Mouse (Mus musculus): ENCODE results near the gene Ahcyl1. TPM values are rescaled to one million over a fixed set of nuclear protein-coding genes. Genes with fewer than 3 reads are reported as not detected.
"Not testable (repeated sequence)": the region's sequence is repeated elsewhere in the genome, so short reads cannot be mapped to it uniquely, and the experiment has no call there.

Gene Ahcyl1
- polyA plus RNA-seq, 1 experiment from 2014 or later: 79.2 TPM

DNA sequence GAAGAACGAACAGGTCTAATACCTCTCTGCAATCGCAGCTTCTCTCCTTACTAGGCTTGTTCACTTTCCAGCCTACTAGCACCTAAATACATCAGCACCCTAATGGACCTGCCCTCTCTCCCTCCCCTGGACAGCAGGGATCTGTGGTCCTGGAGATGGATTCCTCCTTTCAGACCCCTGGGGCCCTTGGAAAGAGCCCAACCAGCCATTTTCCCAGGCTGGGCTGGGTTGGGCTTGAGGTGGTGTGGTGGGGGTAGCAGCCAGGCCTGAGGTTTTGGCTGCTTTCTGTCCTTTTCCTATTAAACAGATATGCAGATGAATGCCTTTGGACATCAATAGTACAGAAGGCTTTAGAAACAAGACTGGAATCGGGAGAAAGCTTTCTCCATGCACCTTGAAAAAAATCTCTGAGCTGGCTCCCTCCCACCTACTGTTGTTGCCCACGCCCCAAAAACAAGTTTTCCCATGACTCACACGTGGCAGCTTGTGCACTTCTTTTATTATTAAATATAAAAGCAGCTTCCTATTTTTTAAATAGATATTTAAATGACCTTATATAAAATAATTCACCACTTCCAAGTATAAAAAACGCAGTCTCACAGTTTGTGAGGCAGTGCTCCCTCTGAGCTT is 44.3 kb upstream of the Ahcyl1 start:
- no peak overlapping the region for H3K4me3 ChIP-seq (replicated peaks; ENCODE audit: low read depth, low read length)
- no peaks in the 10 kb centered on the region for H3K27me3 ChIP-seq (ENCODE audit: insufficient read depth, low read length)
- ATAC-seq (replicated peaks; ENCODE audit: low FRiP score, low read depth) (peak; percentile 89), DNase-seq (ENCODE audit: low spot score) (peak; percentile 93)
- 10% methylated on average over 6 of the region's 6 CpGs for WGBS
- 0 out of 2 replicates have a peak overlapping the region, but pooled peaks have one; percentile 10 for H3K4me2 ChIP-seq (ENCODE audit: low read length)
- H3K27ac ChIP-seq: peak overlapping the region; percentile 68
- no peaks in the 10 kb centered on the region for H3K9me3 ChIP-seq (replicated peaks; ENCODE audit: low read length)
- H3K36me3 ChIP-seq (ENCODE audit: insufficient read depth, low read length): no peaks in the 10 kb centered on the region
- H3K4me1 ChIP-seq (replicated peaks; ENCODE audit: insufficient read depth, low read length): peaks cover 41% of the 10 kb centered on the region
- no peak overlapping the region for H3K9ac ChIP-seq (ENCODE audit: low read depth, low read length)
- 0 out of 2 replicates have a peak, but pooled peaks have one; percentile 8 for TF ChIP-seq CTCF (IDR thresholded peaks at IDR 0.05; ENCODE audit: low read depth)

DNA sequence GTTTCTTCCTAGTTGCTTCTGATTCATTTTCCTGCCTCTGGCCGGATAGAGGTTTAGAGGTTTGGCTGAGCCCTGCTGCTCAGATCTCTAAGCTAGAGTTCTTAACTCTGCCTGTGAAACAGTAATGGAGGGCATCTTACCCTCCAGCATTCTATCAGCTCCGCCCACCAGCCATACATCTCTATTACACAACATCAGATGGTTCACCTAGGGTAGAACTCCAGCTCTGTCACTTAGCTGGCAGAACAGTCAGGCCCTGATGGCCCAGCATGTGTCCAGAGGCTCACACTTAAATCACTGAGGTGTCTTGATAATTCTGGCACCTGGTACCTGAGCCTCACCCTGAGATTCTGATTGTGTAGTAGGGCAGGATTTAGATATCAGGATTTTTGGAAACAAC is 43.6 kb upstream of the Ahcyl1 start:
- ATAC-seq (replicated peaks; ENCODE audit: low FRiP score, low read depth) (no peak), DNase-seq (ENCODE audit: low spot score) (no peak)
- 69% methylated on average over 2 of the region's 2 CpGs for WGBS
- no peak for TF ChIP-seq CTCF (IDR thresholded peaks at IDR 0.05; ENCODE audit: low read depth)
- H3K27me3 ChIP-seq (ENCODE audit: insufficient read depth, low read length): no peaks in the 10 kb centered on the region
- H3K36me3 ChIP-seq (ENCODE audit: insufficient read depth, low read length): no peaks in the 10 kb centered on the region
- H3K4me3 ChIP-seq (replicated peaks; ENCODE audit: low read depth, low read length): no peak overlapping the region
- H3K4me2 ChIP-seq (ENCODE audit: low read length): no peak overlapping the region
- H3K4me1 ChIP-seq (replicated peaks; ENCODE audit: insufficient read depth, low read length): peaks cover 41% of the 10 kb centered on the region
- no peak overlapping the region for H3K9ac ChIP-seq (ENCODE audit: low read depth, low read length)
- no peaks in the 10 kb centered on the region for H3K9me3 ChIP-seq (replicated peaks; ENCODE audit: low read length)
- peak overlapping the region; percentile 68; the same call in 1 of the 2 replicates for H3K27ac ChIP-seq

GRCm38 (mm10) chr3:107739456-107739855 is 43.1 kb upstream of the Ahcyl1 start:
- 70% methylated on average over 3 of the region's 3 CpGs for WGBS

DNA sequence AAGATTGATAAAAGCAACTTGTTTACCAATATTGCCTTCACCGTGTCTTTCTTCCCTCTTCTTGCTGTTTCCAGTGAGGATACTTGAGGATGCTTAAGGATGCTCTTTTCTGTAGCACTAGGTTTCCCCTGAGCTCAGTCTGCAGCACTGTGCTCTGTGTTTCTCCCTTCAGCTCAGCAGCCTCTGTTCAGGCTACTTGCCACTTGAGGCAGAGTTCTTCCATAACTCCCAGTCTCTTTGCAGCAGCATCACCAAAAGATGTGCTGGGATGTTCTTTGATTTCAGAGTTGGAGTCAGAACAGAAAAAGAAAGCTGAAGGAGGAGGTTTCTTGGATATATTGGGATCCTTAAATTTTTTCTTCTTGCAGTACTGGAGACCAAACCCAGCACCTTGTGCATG is 42.3 kb upstream of the Ahcyl1 start:
- Histone ChIP-seq H3K9ac (ENCODE audit: low read depth, low read length) (no peak overlapping the region), H3K9me3 (replicated peaks; ENCODE audit: low read length) (no peaks in the 10 kb centered on the region), H3K27ac (no peak overlapping the region), H3K4me2 (ENCODE audit: low read length) (no peak overlapping the region), H3K4me1 (replicated peaks; ENCODE audit: insufficient read depth, low read length) (peaks cover 39% of the 10 kb centered on the region), H3K36me3 (ENCODE audit: insufficient read depth, low read length) (no peaks in the 10 kb centered on the region), H3K27me3 (ENCODE audit: insufficient read depth, low read length) (no peaks in the 10 kb centered on the region), H3K4me3 (replicated peaks; ENCODE audit: low read depth, low read length) (no peak overlapping the region)
- 83% methylated on average over 1 of the region's 1 CpGs for WGBS
- ATAC-seq (replicated peaks; ENCODE audit: low FRiP score, low read depth) (no peak), DNase-seq (ENCODE audit: low spot score) (no peak)
- TF ChIP-seq CTCF (IDR thresholded peaks at IDR 0.05; ENCODE audit: low read depth): no peak; the same call in 1 of the 2 replicates

More at GRCm38 (mm10) chr3:107739456-107739855, 43.1 kb upstream of the Ahcyl1 start:
- no peaks in the 10 kb centered on the region for H3K9me3 ChIP-seq (replicated peaks; ENCODE audit: low read length)
- H3K27ac ChIP-seq: no peak overlapping the region
- TF ChIP-seq CTCF (IDR thresholded peaks at IDR 0.05; ENCODE audit: low read depth): no peak
- H3K36me3 ChIP-seq (ENCODE audit: insufficient read depth, low read length): no peaks in the 10 kb centered on the region
- ATAC-seq (replicated peaks; ENCODE audit: low FRiP score, low read depth) (no peak), DNase-seq (ENCODE audit: low spot score) (no peak)
- H3K9ac ChIP-seq (ENCODE audit: low read depth, low read length): no peak overlapping the region
- H3K4me3 ChIP-seq (replicated peaks; ENCODE audit: low read depth, low read length): no peak overlapping the region
- peaks cover 41% of the 10 kb centered on the region for H3K4me1 ChIP-seq (replicated peaks; ENCODE audit: insufficient read depth, low read length)
- no peak overlapping the region for H3K4me2 ChIP-seq (ENCODE audit: low read length)
- no peaks in the 10 kb centered on the region for H3K27me3 ChIP-seq (ENCODE audit: insufficient read depth, low read length)

DNA sequence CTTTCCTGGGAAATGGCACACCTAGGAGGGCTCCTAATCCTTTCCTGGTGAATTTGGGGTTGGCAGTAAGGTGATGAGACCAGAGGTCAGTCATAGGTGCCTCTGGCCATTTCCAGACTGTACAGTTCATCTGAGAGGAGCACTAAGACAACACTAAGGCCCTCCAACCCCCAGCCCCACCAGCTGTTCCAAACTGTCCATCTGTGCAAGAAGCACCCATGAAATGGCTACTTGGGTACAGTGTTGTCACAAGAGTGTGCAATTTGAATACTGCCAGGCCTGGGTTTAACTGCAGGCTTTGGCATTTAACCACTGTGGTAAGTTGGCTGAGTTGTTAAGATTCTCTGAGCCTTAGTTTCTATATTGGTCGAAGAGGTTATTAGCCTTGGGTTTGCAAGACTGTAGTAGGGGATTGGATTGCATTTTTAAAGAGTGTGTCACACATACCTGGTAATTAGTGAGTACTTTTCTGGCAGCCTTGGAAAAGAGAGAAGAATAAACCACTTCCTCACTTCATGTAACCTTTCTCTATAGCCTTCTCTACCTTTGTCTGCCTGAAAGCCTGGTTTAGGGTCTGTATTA is 41.3 kb upstream of the Ahcyl1 start:
- no peaks in the 10 kb centered on the region for H3K27me3 ChIP-seq (ENCODE audit: insufficient read depth, low read length)
- no peaks in the 10 kb centered on the region for H3K9me3 ChIP-seq (replicated peaks; ENCODE audit: low read length)
- H3K36me3 ChIP-seq (ENCODE audit: insufficient read depth, low read length): no peaks in the 10 kb centered on the region
- no peak for DNase-seq (ENCODE audit: low spot score)
- WGBS: 64% methylated on average over 1 of the region's 1 CpGs
- no peak overlapping the region for H3K9ac ChIP-seq (ENCODE audit: low read depth, low read length)
- H3K27ac ChIP-seq: no peak overlapping the region
- no peak for ATAC-seq (replicated peaks; ENCODE audit: low FRiP score, low read depth)
- no peak overlapping the region for H3K4me3 ChIP-seq (replicated peaks; ENCODE audit: low read depth, low read length)
- TF ChIP-seq CTCF (IDR thresholded peaks at IDR 0.05; ENCODE audit: low read depth): no peak
- no peak overlapping the region for H3K4me2 ChIP-seq (ENCODE audit: low read length)
- H3K4me1 ChIP-seq (replicated peaks; ENCODE audit: insufficient read depth, low read length): peaks cover 30% of the 10 kb centered on the region

DNA sequence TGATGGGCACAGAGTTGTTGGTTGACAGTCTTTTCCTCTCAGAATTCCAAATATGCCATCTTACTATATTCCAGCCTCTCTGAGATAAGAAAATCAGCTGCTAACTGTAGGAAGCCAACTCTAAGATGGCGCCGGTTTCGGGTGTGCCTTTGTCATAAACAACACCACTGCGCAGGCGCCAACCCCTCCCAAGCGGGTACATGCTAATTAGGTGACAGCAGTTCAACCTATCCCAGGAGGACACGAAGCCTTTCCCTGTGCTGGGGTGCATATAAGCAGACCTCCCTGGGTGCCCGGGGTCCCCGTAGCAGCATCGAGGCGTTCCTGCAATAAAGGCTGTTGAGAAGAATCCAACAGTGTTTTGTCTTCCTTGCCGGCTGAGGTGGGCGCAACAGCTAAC is 39.3 kb upstream of the Ahcyl1 start:
- H3K4me3 ChIP-seq (replicated peaks; ENCODE audit: low read depth, low read length); ATAC-seq (replicated peaks; ENCODE audit: low FRiP score, low read depth): not testable (repeated sequence)

More for the DNA sequence above, 39.3 kb upstream of the Ahcyl1 start:
- H3K27ac ChIP-seq; H3K9me3 ChIP-seq (replicated peaks; ENCODE audit: low read length); H3K36me3 ChIP-seq (ENCODE audit: insufficient read depth, low read length); H3K4me1 ChIP-seq (replicated peaks; ENCODE audit: insufficient read depth, low read length); H3K9ac ChIP-seq (ENCODE audit: low read depth, low read length); H3K4me2 ChIP-seq (ENCODE audit: low read length); DNase-seq (ENCODE audit: low spot score); H3K27me3 ChIP-seq (ENCODE audit: insufficient read depth, low read length): not testable (repeated sequence)
- WGBS: 92% methylated on average over 13 of the region's 13 CpGs

Data from kidney, postnatal 0 days (tissue).